Mouse (Mus musculus): ENCODE results near the gene Clasrp. TPM values are rescaled to one million over a fixed set of nuclear protein-coding genes. Genes with fewer than 3 reads are reported as not detected.

Clasrp gene
- polyA plus RNA-seq, 1 experiment: 292 TPM

- no peak for TF ChIP-seq GATA1 (IDR thresholded peaks at IDR 0.05; ENCODE audit: low read length)
These were observed 18.0 kb upstream of the Clasrp start for GRCm38 (mm10) chr7:19622241-19622640.

- no peak for TF ChIP-seq GATA1 (IDR thresholded peaks at IDR 0.05; ENCODE audit: low read length)
These were observed 16.5 kb upstream of the Clasrp start for GRCm38 (mm10) chr7:19620811-19621210.

GRCm38 (mm10) chr7:19619004-19619801, 14.9 kb upstream of the Clasrp start:
- no peak for TF ChIP-seq GATA1 (IDR thresholded peaks at IDR 0.05; ENCODE audit: low read length)

GRCm38 (mm10) chr7:19615036-19615577, 10.8 kb upstream of the Clasrp start:
- no peak for TF ChIP-seq GATA1 (IDR thresholded peaks at IDR 0.05; ENCODE audit: low read length)

- TF ChIP-seq GATA1 (IDR thresholded peaks at IDR 0.05; ENCODE audit: low read length): no peak
These were observed 6.7 kb upstream of the Clasrp start for GRCm38 (mm10) chr7:19610969-19611368.

GRCm38 (mm10) chr7:19609641-19610332, 5.5 kb upstream of the Clasrp start:
- no peak for TF ChIP-seq GATA1 (IDR thresholded peaks at IDR 0.05; ENCODE audit: low read length)

- TF ChIP-seq GATA1 (IDR thresholded peaks at IDR 0.05; ENCODE audit: low read length): no peak
These were observed 3.0 kb upstream of the Clasrp start for GRCm38 (mm10) chr7:19607291-19607690.

GRCm38 (mm10) chr7:19603055-19603454, 1.2 kb downstream of the Clasrp start:
- TF ChIP-seq GATA1 (IDR thresholded peaks at IDR 0.05; ENCODE audit: low read length): no peak

GRCm38 (mm10) chr7:19600562-19600961, 3.7 kb downstream of the Clasrp start:
- TF ChIP-seq GATA1 (IDR thresholded peaks at IDR 0.05; ENCODE audit: low read length): no peak

GRCm38 (mm10) chr7:19593061-19593730, 11.1 kb downstream of the Clasrp start:
- TF ChIP-seq GATA1 (IDR thresholded peaks at IDR 0.05; ENCODE audit: low read length): peak; percentile 45

GRCm38 (mm10) chr7:19589917-19590316, 14.4 kb downstream of the Clasrp start:
- TF ChIP-seq GATA1 (IDR thresholded peaks at IDR 0.05; ENCODE audit: low read length): no peak

- no peak for TF ChIP-seq GATA1 (IDR thresholded peaks at IDR 0.05; ENCODE audit: low read length)
These were observed 15.1 kb downstream of the Clasrp start for GRCm38 (mm10) chr7:19589207-19589606.

- no peak for TF ChIP-seq GATA1 (IDR thresholded peaks at IDR 0.05; ENCODE audit: low read length)
These were observed 18.0 kb downstream of the Clasrp start for GRCm38 (mm10) chr7:19586269-19586668.

GRCm38 (mm10) chr7:19580634-19581033, 23.7 kb downstream of the Clasrp start:
- no peak for TF ChIP-seq GATA1 (IDR thresholded peaks at IDR 0.05; ENCODE audit: low read length)

GRCm38 (mm10) chr7:19579751-19580150, 24.5 kb downstream of the Clasrp start:
- no peak for TF ChIP-seq GATA1 (IDR thresholded peaks at IDR 0.05; ENCODE audit: low read length)

- no peak for TF ChIP-seq GATA1 (IDR thresholded peaks at IDR 0.05; ENCODE audit: low read length)
These were observed 25.9 kb downstream of the Clasrp start for GRCm38 (mm10) chr7:19578436-19578835.

All from G1E-ER4 (cell line).